Mouse (Mus musculus) erythroid progenitor cell, adult 5-6 weeks (primary cell): ENCODE results near the gene Mboat2. TPM values are rescaled to one million over a fixed set of nuclear protein-coding genes. Genes with fewer than 3 reads are reported as not detected.

Source experiments
- ATAC-seq: replicated peaks from 2 replicates; pipeline ENCODE4 v1.8.0; 2016; ENCODE audit warnings: moderate number of reproducible peaks, mild to moderate bottlenecking, moderate TSS enrichment, inconsistent platforms; ENCODE audit not compliant: poor library complexity, low FRiP score, severe bottlenecking
- total RNA-seq, 2 experiments: library from RNA; stranded (forward) in 1 of 2; stranded (reverse) in 1 of 2; fragments of 150-400 nt in 1 of 2; fragments of 186-747, 209-891 nt in 1 of 2; gene quantifications; 2 replicates each; pipeline versions ENCODE4 v1.2.3 to v1.2.4; 2015 to 2017; ENCODE audit warnings: low replicate concordance in 2 of 2

Mboat2 gene
- total RNA-seq, 2 experiments from 2014 or later = 84.0 to 117 TPM

GRCm38 (mm10) chr12:24973586-24973985, 142.9 kb downstream of the Mboat2 start:
- no peak for ATAC-seq

- ATAC-seq = peak; percentile 92
Observed at GRCm38 (mm10) chr12:24974446-24975114, 143.9 kb downstream of the Mboat2 start, which contains the start of gene Kidins220. Gene Kidins220 (plus strand): TSS chr12:24974925.

DNA sequence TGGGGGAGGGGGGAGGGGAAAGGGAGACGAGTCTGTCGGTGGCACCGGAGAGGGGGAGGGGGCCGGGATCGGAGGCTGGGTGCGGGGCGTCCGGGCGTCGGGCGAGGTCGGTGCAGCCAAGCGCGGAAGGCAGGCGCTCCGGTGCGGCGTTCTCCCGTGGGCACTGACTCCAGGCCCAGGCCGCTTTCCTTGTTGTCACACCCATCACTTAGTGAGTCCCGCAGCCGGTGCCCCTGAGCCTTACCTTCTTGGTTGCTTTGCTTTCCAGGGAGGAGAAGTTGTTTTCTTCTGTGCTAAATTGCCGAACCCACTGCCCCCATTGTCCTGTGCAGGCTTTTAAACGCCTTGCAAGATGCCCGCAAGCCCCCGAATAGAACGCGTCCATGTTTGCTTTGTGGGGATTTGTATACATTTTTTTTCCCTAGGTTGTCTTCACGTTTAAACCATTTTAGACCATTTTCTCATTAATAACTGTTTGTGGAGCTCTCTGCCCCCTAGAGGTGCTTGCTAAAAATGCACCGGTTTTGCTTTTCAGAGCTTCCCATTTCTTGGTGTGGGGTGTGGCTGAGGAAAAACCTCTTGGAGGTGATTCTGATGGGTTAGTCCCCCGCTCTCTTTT, 144.5 kb downstream of the Mboat2 start:
- ATAC-seq = peak; percentile 73

GRCm38 (mm10) chr12:24985226-24985625, 154.5 kb downstream of the Mboat2 start:
- no peak for ATAC-seq

DNA sequence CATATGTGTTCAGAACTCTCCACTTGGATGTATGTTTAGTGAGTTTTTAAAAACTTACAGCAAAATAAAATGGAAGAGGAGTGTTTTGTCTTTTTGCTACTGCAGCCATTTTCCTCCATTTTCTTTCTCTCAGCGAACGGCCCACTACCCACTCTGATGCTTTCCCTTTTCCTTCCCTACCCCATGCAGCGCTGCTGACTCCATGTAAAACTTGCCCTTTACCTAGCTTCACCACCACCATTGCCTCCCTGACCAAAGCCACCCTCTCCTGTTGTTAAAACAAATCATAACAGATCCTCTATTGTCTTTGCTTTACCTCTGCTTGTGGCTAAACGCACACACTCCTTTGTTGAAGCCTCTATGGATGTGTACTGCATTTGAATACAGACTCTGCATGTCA, 164.7 kb downstream of the Mboat2 start:
- no peak for ATAC-seq

DNA sequence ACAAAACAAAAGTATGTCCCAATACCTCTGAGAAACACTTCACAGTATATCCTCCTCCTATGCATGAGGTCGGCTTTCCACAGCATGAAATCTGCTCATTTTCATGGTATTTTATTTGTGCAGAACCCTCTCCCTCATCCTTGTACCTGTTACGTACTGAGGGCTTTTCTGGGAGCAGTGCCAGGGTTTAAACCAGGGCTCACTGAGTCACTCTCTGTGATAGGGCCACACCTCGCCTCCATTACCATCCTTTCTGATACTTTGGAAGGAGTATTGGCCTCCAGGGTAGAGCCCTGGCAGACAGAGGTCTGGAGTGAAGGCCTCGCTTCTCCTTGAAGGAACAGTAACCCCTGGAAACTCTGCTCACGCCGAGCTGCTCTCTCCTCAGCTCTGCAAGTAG, 174.7 kb downstream of the Mboat2 start:
- no peak for ATAC-seq

- no peak; the same call in 1 of the 2 replicates for ATAC-seq
Observed at GRCm38 (mm10) chr12:25009957-25010356, 179.3 kb downstream of the Mboat2 start.

DNA sequence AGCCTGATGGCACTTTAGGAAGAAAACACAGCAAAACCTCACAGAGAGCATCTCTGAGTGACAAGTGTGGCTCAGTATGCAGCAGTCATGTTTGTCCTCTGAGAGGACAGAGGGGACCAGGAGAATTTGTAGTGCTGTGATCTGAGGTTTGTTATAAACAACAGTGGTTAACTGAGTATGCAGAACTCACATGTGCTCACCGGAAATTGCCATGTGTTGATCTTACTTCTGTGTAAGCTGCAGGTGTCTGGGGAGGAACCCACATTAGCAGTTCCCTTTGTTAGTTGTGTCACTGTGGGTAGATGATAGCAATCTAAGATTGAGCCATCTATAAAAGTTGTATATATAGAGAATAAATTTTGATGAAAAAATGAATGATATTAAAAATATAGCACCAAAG, 179.7 kb downstream of the Mboat2 start:
- ATAC-seq = no peak

DNA sequence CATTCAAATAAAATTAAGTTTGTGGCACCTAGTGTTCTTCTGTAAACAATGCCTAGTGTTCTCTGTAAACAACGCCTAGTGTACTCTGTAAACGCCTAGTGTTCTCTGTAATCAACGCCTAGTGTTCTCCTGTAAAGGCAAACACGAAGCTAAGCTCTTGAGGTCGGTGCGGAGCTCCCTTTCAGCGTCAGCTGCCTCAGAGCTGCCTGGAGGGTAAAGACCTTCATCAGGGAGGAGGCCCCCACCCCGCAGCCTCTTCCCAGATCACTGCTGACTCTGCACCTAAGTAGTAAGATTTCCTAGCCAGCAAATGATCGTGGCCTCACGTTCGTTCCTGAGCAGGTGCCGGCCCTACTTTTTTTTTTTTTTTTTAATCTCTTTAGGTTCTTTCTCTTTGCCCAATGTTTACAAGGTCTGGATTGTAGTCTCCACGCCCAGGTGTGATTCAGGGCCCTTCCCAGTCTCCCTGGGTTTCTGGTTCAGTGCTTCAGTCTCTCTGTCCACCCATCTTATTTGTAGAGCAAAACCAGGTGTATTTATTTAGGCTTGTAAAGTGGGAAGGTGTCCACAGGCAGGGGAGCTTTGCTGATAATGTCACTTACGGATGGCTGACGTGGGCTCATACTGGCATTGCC, 181.2 kb downstream of the Mboat2 start:
- no peak for ATAC-seq

- ATAC-seq = no peak
Observed at GRCm38 (mm10) chr12:25012555-25013540, 182.2 kb downstream of the Mboat2 start.

Other genes starting within 250 kb of the Mboat2 start
- 30.6 and 40.0 TPM in 2 replicates for gene Klf11, start 179.6 kb upstream of the Mboat2 start, total RNA-seq (2015; ENCODE audit: low replicate concordance)
- gene Klf11, start 179.6 kb upstream of the Mboat2 start, total RNA-seq (2017; ENCODE audit: low replicate concordance) = 46.6 and 52.6 TPM in 2 replicates
- gene Cys1, start 149.1 kb upstream of the Mboat2 start, total RNA-seq (2015; ENCODE audit: low replicate concordance) = not detected in 2 replicates
- gene Cys1, start 149.1 kb upstream of the Mboat2 start, total RNA-seq (2017; ENCODE audit: low replicate concordance) = 0.39 TPM in 1 of 2 replicates, not detected in the other
- 647 and 687 TPM in 2 replicates for gene Rrm2, start 122.6 kb upstream of the Mboat2 start, total RNA-seq (2015; ENCODE audit: low replicate concordance)
- gene Rrm2, start 122.6 kb upstream of the Mboat2 start, total RNA-seq (2017; ENCODE audit: low replicate concordance) = 662 and 846 TPM in 2 replicates
- 38.6 and 52.6 TPM in 2 replicates for gene Kidins220, start 144.0 kb downstream of the Mboat2 start, total RNA-seq (2015; ENCODE audit: low replicate concordance)
- 32.7 and 42.7 TPM in 2 replicates for gene Kidins220, start 144.0 kb downstream of the Mboat2 start, total RNA-seq (2017; ENCODE audit: low replicate concordance)